Mouse (Mus musculus): ENCODE data around the gene Hoxd3. TPM values are rescaled to one million over a fixed set of nuclear protein-coding genes. Genes with fewer than 3 reads are reported as not detected.

The Hoxd3 gene
- polyA plus RNA-seq, 1 experiment from 2014 or later = not detected

DNA sequence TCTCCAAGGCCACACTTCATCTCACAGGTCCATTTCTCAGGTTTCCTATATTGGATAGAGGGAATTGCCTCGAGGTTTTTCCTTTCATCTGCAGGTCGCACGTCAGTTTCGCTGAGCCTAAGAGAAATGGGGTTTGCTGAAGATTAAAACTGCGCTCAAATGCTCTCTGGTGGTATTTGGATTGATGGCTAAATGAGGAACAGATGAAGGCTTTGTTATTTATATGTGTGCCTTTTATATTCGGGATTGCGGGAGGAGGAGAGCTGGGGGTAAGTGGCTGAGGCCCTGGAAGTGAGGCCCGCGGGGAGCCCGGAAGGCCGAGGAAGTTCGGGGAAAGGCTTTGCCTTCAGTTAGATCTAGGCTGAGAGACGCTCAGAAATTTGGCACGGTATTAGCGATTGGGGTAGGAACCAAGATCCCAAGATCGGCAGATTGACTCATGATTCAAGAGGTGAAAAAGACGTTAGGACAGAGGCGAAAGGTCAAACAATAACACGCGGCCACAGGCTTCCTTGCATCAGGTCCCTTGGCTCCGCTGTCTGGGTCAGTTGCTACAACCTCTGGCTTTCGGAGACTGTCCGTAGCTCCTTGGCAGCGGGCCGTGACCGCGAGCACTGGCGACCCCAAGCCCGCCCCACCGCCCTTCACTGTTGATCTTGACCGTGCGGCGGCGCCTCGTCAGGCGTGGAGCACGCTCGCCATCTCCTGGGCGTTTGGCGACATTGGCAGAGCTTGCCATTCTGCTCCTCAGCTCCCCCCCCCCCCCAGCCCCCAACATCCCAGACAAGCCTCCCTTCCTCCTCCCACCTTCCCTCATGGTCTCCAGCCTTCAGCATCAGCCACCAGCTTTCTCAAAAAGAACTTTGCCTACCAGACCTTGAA lies 39.0 kb upstream of the Hoxd3 start:
- Histone ChIP-seq H3K27me3 (replicated peaks; ENCODE audit: insufficient read depth, low read length) (peaks cover 92% of the 10 kb centered on the region), H3K9me3 (ENCODE audit: low read length) (no peaks in the 10 kb centered on the region), H3K9ac (replicated peaks; ENCODE audit: low read depth) (no peak overlapping the region), H3K4me1 (ENCODE audit: insufficient read depth, low read depth, low read length) (peaks cover 4% of the 10 kb centered on the region), H3K4me2 (replicated peaks; ENCODE audit: low read depth, low read length) (peak overlapping the region; percentile 48), H3K36me3 (ENCODE audit: insufficient read depth, low read length) (no peaks in the 10 kb centered on the region), H3K27ac (ENCODE audit: low read length) (no peak overlapping the region), H3K4me3 (ENCODE audit: low read depth, low read length) (peak overlapping the region; percentile 29; the same call in 1 of the 2 replicates)
- peak; percentile 66 for ATAC-seq
- peak; percentile 64 for DNase-seq (ENCODE audit: low spot score)
- no peak for TF ChIP-seq EP300 (IDR thresholded peaks at IDR 0.05)
- peak; percentile 81 for TF ChIP-seq CTCF (IDR thresholded peaks at IDR 0.05)
- WGBS = 6% methylated on average over 40 of the region's 40 CpGs

DNA sequence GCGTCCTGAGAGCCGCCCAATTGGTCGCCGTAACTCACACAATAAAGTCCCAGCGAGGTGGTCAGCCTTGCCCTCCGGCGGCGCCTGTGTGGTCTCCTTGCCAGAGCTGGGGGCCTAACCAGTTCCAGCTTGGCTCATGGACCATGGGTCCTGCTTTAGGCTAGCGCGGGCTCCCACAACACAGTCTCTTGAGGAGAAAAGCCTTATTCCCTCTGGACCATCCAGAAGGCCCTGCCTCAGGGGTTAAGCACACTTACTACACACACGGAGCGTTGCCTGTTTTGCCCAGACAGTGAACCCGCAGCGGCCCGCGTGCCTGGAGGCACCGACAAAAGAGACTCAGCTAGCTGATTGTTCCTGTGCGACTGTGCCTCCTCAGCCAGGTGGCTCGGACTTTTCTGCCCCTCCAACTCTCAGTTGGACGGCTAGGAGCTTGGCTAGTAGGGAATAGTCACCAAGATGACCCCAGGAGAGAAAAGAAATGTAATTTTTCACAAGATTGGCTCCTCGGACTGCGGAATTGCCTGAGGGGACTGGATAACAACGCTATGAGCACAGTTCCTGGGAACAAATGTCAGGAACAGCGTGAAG lies 37.8 kb upstream of the Hoxd3 start:
- H3K36me3 ChIP-seq (ENCODE audit: insufficient read depth, low read length) = no peaks in the 10 kb centered on the region
- H3K4me2 ChIP-seq (replicated peaks; ENCODE audit: low read depth, low read length) = no peak overlapping the region
- TF ChIP-seq CTCF (IDR thresholded peaks at IDR 0.05) (no peak), EP300 (IDR thresholded peaks at IDR 0.05) (no peak)
- peaks cover 4% of the 10 kb centered on the region; the same call in 1 of the 2 replicates for H3K4me1 ChIP-seq (ENCODE audit: insufficient read depth, low read depth, low read length)
- no peak for ATAC-seq
- no peaks in the 10 kb centered on the region for H3K9me3 ChIP-seq (ENCODE audit: low read length)
- H3K27me3 ChIP-seq (replicated peaks; ENCODE audit: insufficient read depth, low read length) = peaks cover 89% of the 10 kb centered on the region
- no peak overlapping the region for H3K9ac ChIP-seq (replicated peaks; ENCODE audit: low read depth)
- DNase-seq (ENCODE audit: low spot score) = no peak
- H3K27ac ChIP-seq (ENCODE audit: low read length) = no peak overlapping the region
- no peak overlapping the region for H3K4me3 ChIP-seq (ENCODE audit: low read depth, low read length)
- WGBS = 3% methylated on average over 24 of the region's 24 CpGs

DNA sequence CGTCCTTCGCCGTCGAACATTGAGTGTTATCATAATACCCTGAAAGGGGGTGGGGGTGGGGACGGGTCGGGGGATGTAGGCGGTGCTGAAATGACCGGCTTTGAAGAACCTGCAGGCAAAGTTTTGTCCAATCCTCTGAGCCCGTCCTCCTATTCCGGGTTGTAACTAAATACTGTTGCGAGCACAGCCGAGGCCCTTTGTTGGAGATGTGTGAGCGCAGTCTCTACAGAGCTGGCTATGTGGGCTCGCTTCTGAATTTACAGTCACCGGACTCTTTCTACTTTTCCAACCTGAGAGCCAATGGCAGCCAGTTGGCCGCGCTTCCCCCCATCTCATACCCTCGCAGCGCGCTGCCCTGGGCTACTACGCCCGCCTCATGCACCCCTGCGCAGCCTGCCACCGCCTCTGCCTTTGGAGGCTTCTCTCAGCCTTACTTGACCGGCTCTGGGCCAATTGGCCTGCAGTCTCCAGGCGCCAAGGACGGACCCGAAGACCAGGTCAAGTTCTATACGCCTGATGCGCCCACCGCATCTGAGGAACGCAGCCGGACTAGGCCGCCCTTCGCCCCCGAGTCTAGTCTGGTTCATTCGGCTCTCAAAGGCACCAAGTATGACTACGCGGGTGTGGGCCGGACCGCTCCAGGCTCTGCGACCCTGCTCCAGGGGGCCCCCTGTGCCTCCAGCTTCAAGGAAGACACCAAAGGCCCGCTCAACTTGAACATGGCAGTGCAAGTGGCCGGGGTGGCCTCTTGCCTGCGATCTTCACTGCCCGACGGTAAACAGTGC lies 36.7 kb upstream of the Hoxd3 start, which contains the start of gene Hoxd12:
TSS of gene Hoxd12 (plus strand) at position 133 of the 785 bp plus-strand sequence.
- no peak for TF ChIP-seq CTCF (IDR thresholded peaks at IDR 0.05)
- TF ChIP-seq EP300 (IDR thresholded peaks at IDR 0.05) = no peak
- Histone ChIP-seq H3K4me1 (ENCODE audit: insufficient read depth, low read depth, low read length) (peaks cover 4% of the 10 kb centered on the region; the same call in 1 of the 2 replicates), H3K4me3 (ENCODE audit: low read depth, low read length) (no peak within 1 kb of the TSS), H3K9ac (replicated peaks; ENCODE audit: low read depth) (no peak within 1 kb of the TSS), H3K4me2 (replicated peaks; ENCODE audit: low read depth, low read length) (no peak within 1 kb of the TSS), H3K27me3 (replicated peaks; ENCODE audit: insufficient read depth, low read length) (peaks cover 89% of the 10 kb centered on the region), H3K36me3 (ENCODE audit: insufficient read depth, low read length) (no peaks in the 10 kb centered on the region), H3K27ac (ENCODE audit: low read length) (no peak within 1 kb of the TSS), H3K9me3 (ENCODE audit: low read length) (no peaks in the 10 kb centered on the region)
- DNase-seq (ENCODE audit: low spot score) (no peak), ATAC-seq (no peak)
- 4% methylated on average over 47 of the region's 47 CpGs for WGBS

DNA sequence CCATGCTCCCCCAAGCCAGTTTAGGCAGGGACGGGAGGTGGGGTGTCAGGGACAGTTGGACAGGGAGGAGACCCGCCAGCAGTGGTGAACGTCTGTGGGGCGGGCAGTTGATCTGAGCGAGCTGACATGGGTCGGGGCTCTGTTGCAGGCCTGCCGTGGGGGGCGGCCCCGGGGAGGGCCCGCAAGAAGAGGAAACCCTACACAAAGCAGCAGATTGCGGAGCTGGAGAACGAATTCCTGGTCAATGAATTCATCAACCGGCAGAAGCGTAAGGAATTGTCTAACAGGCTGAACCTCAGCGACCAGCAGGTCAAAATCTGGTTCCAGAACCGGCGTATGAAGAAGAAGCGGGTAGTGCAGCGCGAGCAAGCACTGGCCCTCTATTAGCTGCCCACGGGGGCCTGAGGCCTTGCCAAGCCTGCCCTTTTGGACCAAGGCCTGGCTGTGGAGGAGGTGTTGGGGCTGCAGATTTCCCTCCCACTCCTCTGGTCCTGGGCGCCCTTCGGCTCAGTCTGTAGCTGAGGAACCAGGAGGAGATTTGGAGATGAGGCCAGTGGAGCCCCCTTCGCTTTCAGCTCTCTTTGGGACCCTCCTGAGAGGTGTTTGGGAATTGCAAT lies 36.0 kb upstream of the Hoxd3 start:
- H3K9me3 ChIP-seq (ENCODE audit: low read length) = no peaks in the 10 kb centered on the region
- H3K9ac ChIP-seq (replicated peaks; ENCODE audit: low read depth) = no peak overlapping the region
- 3% methylated on average over 24 of the region's 24 CpGs for WGBS
- H3K27ac ChIP-seq (ENCODE audit: low read length) = no peak overlapping the region
- H3K27me3 ChIP-seq (replicated peaks; ENCODE audit: insufficient read depth, low read length) = peaks cover 91% of the 10 kb centered on the region
- H3K4me3 ChIP-seq (ENCODE audit: low read depth, low read length) = no peak overlapping the region
- DNase-seq (ENCODE audit: low spot score) (no peak), ATAC-seq (no peak)
- H3K36me3 ChIP-seq (ENCODE audit: insufficient read depth, low read length) = no peaks in the 10 kb centered on the region
- TF ChIP-seq EP300 (IDR thresholded peaks at IDR 0.05) (no peak), CTCF (IDR thresholded peaks at IDR 0.05) (no peak)
- H3K4me2 ChIP-seq (replicated peaks; ENCODE audit: low read depth, low read length) = no peak overlapping the region
- H3K4me1 ChIP-seq (ENCODE audit: insufficient read depth, low read depth, low read length) = peaks cover 4% of the 10 kb centered on the region; the same call in 1 of the 2 replicates

DNA sequence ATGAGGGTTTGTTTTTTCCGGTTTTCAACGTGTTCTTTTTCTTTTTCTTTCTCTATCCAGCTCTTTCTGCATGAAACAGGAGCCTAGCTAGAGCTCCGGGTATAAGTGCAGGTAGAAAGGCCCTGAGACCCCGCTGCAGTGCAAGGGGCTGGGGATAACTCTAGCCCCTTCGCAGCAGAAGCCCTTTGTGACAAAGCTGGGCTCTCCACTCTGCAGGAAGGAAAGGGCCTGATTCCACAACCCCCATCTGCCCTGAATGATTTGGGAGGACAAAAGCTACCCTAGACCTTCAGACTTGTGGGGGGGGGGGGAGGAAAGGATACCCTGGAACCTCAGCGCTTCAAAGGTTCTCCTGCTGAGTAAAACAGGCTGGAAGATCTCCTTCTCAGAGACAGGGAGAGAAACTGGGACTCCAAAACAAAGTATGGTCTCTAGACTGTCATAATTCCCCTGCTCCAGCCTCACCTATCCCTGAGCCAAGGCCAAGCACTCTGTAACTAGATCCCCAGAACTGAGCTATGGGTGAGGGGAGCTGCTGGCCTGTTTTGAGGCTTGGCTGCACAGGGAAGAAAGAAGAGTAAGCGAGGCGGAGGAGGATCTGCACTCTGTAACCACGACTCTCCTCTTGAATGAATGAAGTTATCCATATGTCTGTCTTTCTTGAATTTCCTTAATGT lies 35.2 kb upstream of the Hoxd3 start:
- Histone ChIP-seq H3K27ac (ENCODE audit: low read length) (no peak overlapping the region), H3K4me2 (replicated peaks; ENCODE audit: low read depth, low read length) (no peak overlapping the region), H3K27me3 (replicated peaks; ENCODE audit: insufficient read depth, low read length) (peaks cover 93% of the 10 kb centered on the region), H3K9me3 (ENCODE audit: low read length) (no peaks in the 10 kb centered on the region), H3K4me3 (ENCODE audit: low read depth, low read length) (no peak overlapping the region), H3K4me1 (ENCODE audit: insufficient read depth, low read depth, low read length) (peaks cover 4% of the 10 kb centered on the region; the same call in 1 of the 2 replicates), H3K36me3 (ENCODE audit: insufficient read depth, low read length) (no peaks in the 10 kb centered on the region), H3K9ac (replicated peaks; ENCODE audit: low read depth) (no peak overlapping the region)
- ATAC-seq (no peak), DNase-seq (ENCODE audit: low spot score) (no peak)
- WGBS = 2% methylated on average over 9 of the region's 9 CpGs
- TF ChIP-seq EP300 (IDR thresholded peaks at IDR 0.05) (no peak), CTCF (IDR thresholded peaks at IDR 0.05) (no peak)
